Mouse (Mus musculus) E14TG2a.4 (cell line): ENCODE measurements around the gene Slc4a2.

Experiments used
- H3K27me3 ChIP-seq: 2 replicates; pipeline ENCODE4 v1.6.1; 2014; ENCODE audit warnings: low read length, control low read depth; ENCODE audit not compliant: insufficient read depth
- H3K36me3 ChIP-seq: 2 replicates; pipeline ENCODE4 v1.6.1; 2014; ENCODE audit warnings: low read length, control low read depth; ENCODE audit not compliant: insufficient read depth
- H3K4me1 ChIP-seq: replicated peaks from 2 replicates; pipeline ENCODE4 v1.6.1; 2014; ENCODE audit warnings: low read depth, low read length, control low read depth
- H3K4me3 ChIP-seq: replicated peaks from 2 replicates; pipeline ENCODE4 v1.5.1; 2014; ENCODE audit warnings: mild to moderate bottlenecking, low read length
- H3K9me3 ChIP-seq: 2 replicates; pipeline ENCODE4 v1.6.1; 2014; ENCODE audit warnings: low read length, control low read depth
- CTCF ChIP-seq: conservative IDR thresholded peaks from 2 replicates; pipeline ENCODE4 v1.5.1; 2014; ENCODE audit warnings: low read length
- NANOG ChIP-seq: IDR thresholded peaks from 2 replicates; pipeline ENCODE4 v1.6.1; 2014; ENCODE audit warnings: borderline replicate concordance, low read length, mixed read lengths
- POU5F1 ChIP-seq: IDR thresholded peaks from 2 replicates; pipeline ENCODE4 v1.6.1; 2014; ENCODE audit warnings: low read length, borderline replicate concordance

Gene Slc4a2

DNA sequence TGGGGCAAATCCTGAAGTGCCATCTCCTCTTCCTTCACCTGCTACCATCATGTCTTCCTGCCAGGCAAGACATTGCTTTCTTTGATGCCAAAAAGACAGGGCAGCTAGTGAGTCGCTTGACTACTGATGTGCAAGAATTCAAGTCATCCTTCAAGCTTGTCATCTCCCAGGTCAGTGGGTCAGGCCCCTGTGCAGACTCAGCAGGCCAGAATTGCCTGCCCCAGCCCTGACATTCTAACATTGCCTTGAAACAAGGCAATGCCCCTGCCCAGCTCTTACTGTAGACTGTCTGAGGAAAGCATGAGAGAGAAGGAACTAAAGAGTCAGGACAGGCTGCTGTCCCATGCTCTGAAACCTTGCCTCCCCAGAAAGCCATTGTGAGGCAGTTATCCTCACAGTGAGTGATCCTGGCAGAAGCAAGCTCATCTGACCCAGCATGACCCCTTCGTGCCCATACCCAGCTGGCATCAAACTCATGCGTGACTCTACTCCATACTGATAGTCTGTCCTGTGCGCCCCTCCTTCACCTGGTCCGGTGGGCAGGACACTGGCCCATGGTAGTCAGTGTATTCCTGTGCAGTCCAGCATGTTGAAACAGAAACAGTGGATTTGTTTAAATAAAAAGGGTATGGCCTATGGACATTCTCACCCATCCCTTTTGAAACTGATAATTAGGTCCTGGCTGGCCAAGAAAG is 22.6 kb upstream of the Slc4a2 start:
- Histone ChIP-seq H3K9me3 (no peaks in the 10 kb centered on the region), H3K4me3 (no peak overlapping the region), H3K36me3 (peaks cover 71% of the 10 kb centered on the region), H3K27me3 (no peaks in the 10 kb centered on the region), H3K4me1 (peaks cover 52% of the 10 kb centered on the region)
- TF ChIP-seq POU5F1 (no peak), NANOG (no peak), CTCF (no peak)

- Histone ChIP-seq H3K9me3 (no peaks in the 10 kb centered on the region), H3K4me1 (peaks cover 52% of the 10 kb centered on the region), H3K27me3 (no peaks in the 10 kb centered on the region), H3K36me3 (peaks cover 74% of the 10 kb centered on the region), H3K4me3 (0 out of 2 replicates have a peak overlapping the region, but pooled peaks have one; percentile 13)
- TF ChIP-seq CTCF = no peak
- TF ChIP-seq NANOG = no peak
- TF ChIP-seq POU5F1 = no peak
Observed at GRCm38 (mm10) chr5:24401969-24402368, 21.7 kb upstream of the Slc4a2 start.

DNA sequence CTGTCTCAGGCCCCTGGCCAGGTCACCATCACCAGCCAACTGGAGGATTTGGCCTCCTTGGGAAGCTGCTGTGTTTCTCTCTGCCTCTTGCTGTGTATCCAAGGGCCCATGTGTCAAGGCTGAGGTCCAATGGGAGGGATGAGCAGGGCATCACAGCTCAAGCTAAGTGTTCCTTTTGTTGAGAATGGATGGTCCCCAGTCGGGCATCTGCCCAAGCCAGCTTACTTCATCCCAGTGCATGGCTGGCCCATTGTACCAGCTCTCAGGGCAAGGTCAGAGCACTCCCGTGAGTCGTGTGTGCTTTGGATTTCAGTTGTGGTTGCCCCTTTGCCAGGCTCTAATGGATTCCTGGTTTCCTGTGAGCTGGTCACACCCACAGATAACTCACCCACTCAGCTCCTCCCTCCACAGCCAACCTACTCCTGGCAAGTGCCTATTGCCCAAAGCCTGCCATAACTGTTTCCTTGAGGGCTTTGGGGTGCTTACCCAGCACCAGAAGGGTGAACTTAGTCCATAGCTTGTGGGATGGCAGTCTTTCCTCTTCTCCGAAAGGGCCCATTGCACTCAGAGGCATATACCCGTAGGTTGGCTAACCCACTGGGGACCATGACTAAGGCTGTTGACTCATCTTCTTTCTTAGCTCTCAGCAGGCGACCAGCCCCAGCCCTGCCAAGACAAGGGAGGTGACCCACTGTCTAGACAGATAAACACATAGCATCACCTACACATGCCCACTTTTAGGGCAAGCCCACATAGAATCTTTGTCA is 18.9 kb upstream of the Slc4a2 start:
- Histone ChIP-seq H3K4me1 (peaks cover 41% of the 10 kb centered on the region), H3K4me3 (no peak overlapping the region), H3K36me3 (peaks cover 96% of the 10 kb centered on the region), H3K9me3 (no peaks in the 10 kb centered on the region), H3K27me3 (no peaks in the 10 kb centered on the region)
- TF ChIP-seq POU5F1 (no peak), CTCF (no peak), NANOG (no peak)

DNA sequence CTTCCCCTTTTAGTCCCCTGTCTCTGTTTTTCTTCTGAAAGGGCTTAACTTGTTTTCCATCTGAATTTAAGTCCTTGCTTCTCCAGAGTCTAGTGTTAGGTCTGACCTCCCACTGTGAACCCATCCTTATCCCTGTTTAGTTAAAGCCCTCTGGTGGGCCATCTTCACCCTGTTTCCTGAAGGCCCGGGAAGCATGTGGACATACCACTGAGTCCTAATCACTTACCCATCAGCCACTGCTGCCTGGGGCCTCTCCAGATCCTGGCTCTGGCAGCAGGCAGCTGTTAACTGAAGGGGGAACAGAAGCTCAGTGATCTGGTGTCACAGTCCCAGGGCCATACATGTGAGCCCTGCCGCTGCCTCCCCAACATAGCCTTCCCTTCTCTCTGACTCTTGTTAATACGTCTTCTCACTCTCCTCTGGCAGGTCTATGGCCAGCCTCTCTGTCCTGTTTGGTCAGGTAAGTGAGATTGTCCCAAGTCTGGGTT is 18.2 kb upstream of the Slc4a2 start:
- H3K27me3 ChIP-seq = no peaks in the 10 kb centered on the region
- H3K36me3 ChIP-seq = peaks cover 89% of the 10 kb centered on the region
- H3K4me1 ChIP-seq = peaks cover 35% of the 10 kb centered on the region
- no peak overlapping the region for H3K4me3 ChIP-seq
- H3K9me3 ChIP-seq = no peaks in the 10 kb centered on the region
- TF ChIP-seq NANOG = no peak
- TF ChIP-seq CTCF = no peak
- TF ChIP-seq POU5F1 = no peak

DNA sequence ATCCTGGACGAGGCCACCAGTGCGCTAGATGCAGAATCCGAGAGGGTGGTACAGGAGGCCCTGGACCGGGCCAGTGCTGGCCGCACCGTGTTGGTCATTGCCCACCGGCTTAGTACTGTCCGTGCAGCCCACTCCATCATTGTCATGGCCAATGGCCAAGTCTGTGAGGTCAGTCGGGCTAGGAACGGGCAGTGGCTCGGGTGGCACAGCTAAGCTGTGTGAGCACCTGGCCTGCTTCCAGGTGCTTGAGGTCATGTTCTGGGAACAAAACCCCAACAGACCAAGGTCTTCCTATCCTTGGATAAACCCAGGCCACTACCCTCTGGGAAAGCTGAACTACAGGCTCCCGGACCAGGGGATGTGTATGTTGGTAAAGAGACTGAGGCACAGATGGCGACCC is 15.0 kb upstream of the Slc4a2 start:
- H3K36me3 ChIP-seq = peaks cover 57% of the 10 kb centered on the region
- H3K27me3 ChIP-seq = peaks cover 13% of the 10 kb centered on the region
- H3K4me3 ChIP-seq = no peak overlapping the region
- TF ChIP-seq CTCF = no peak
- peaks cover 27% of the 10 kb centered on the region for H3K4me1 ChIP-seq
- H3K9me3 ChIP-seq = no peaks in the 10 kb centered on the region

- Histone ChIP-seq H3K27me3 (peaks cover 21% of the 10 kb centered on the region), H3K4me3 (no peak overlapping the region), H3K36me3 (peaks cover 50% of the 10 kb centered on the region), H3K9me3 (no peaks in the 10 kb centered on the region), H3K4me1 (peaks cover 31% of the 10 kb centered on the region)
- TF ChIP-seq POU5F1 = no peak
- TF ChIP-seq CTCF = no peak
- TF ChIP-seq NANOG = no peak
Observed at GRCm38 (mm10) chr5:24409466-24409865, 14.2 kb upstream of the Slc4a2 start.

GRCm38 (mm10) chr5:24412063-24412462 is 11.6 kb upstream of the Slc4a2 start:
- no peak overlapping the region for H3K4me3 ChIP-seq
- no peaks in the 10 kb centered on the region for H3K9me3 ChIP-seq
- H3K27me3 ChIP-seq = peaks cover 35% of the 10 kb centered on the region
- H3K36me3 ChIP-seq = peaks cover 26% of the 10 kb centered on the region
- TF ChIP-seq POU5F1 (no peak), CTCF (no peak), NANOG (no peak)
- peaks cover 30% of the 10 kb centered on the region for H3K4me1 ChIP-seq

- Histone ChIP-seq H3K9me3 (no peaks in the 10 kb centered on the region), H3K4me1 (peaks cover 30% of the 10 kb centered on the region), H3K27me3 (peaks cover 35% of the 10 kb centered on the region), H3K36me3 (peaks cover 18% of the 10 kb centered on the region), H3K4me3 (peak within 1 kb of the TSS; percentile 69)
- TF ChIP-seq POU5F1 (no peak), CTCF (no peak), NANOG (no peak)
Observed at GRCm38 (mm10) chr5:24413042-24413693, 10.5 kb upstream of the Slc4a2 start, which contains the start of gene Asic3. Gene Asic3 (plus strand): TSS chr5:24413392.
